Mouse (Mus musculus): ENCODE measurements around the gene Lemd2.

The Lemd2 gene

DNA sequence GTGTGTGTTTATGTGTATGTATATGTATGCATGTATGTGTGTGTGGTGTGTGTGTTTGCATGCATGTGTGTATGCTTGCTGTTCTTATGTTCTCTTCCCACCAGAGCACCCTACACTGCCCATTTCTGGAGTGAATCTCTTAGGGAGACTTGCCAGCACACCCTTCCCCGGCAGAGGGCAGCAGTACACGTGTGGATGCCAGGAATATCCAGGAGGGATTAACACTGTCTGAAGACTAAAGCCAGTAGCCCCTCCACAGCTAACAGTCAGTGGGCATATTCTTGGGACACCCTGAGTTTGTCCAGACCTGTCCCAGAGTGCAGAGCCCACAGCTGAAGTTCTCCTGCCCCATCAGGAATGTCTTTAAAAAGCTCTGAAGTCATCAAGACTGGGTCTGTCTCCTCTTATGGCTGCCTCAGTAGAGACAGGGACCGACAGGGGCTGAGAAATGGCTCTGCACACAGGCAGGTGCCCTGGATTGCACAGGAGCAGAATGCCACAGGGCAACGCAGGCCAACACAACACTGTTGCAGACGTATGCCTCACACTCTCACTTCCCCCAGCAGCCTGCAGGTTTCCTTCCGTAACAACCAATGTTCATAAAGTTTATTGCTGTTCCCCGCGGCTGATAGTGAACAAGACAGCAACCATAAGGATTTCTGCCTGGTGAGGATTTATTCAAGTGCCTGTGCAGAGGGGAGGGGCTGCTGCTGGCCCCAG is 39.1 kb downstream of the Lemd2 start:
- TF ChIP-seq GATA4 (IDR thresholded peaks at IDR 0.05; ENCODE audit: insufficient replicate concordance, low read length), result no peak

DNA sequence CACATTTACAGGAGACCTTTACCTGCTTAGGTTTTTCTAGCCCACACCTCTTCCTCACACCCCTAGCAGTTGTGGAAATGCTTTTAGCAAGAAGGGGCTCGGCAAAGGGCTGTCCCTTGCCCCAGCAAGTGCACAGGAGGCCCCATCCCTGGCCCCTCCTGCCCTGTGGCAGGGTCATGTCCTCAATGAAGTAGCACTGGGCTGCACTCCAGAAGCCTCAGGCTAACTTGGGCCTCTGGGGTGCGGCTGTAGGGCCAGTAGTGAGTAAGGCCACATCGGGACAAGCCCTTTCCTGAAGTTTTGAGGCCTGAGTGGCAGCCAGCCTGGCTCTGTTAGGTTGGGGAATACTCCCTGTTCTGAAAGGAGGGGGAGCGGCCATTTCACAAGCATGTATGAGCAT is 43.4 kb downstream of the Lemd2 start:
- no peak for TF ChIP-seq GATA4 (IDR thresholded peaks at IDR 0.05; ENCODE audit: insufficient replicate concordance, low read length)

DNA sequence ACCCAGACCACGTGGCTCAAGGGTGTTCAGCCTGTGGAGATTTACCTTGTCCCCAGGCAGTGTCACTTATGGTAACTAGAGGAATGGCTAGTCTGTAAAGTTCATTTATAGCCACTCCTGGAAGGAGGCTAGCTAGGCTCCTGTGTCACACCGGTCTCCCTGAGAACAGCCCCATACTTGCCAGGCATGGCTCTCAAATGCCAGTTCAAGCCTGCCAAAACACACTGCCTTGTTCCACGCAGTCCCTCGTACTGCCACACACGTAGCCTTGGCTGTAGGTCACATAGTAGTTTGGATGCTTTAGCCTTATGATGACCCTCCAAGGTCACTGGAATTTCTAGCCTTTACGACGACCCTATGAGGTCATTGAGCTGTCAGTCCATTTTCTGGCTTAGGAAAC is 45.1 kb downstream of the Lemd2 start:
- TF ChIP-seq GATA4 (IDR thresholded peaks at IDR 0.05; ENCODE audit: insufficient replicate concordance, low read length), result no peak

DNA sequence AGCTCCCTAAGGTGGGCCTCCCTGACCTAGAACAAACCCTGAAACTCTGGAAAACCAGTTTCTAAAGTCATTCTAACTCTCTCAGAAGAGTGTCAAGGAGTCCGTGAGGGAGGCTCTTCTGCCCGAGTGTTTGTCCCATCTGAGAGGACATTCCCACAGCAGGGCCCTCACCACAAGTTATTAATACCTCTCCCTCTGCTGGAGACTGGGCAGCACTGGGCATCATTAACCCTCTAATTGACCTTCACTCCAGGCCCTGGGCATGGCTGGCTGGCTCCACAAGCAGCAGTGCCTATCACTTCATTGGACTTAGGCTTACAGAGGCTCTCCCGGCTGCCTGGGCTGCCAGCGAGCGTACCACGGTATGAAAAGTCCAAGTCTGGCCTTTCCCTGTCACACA is 45.8 kb downstream of the Lemd2 start:
- TF ChIP-seq GATA4 (IDR thresholded peaks at IDR 0.05; ENCODE audit: insufficient replicate concordance, low read length), result no peak

DNA sequence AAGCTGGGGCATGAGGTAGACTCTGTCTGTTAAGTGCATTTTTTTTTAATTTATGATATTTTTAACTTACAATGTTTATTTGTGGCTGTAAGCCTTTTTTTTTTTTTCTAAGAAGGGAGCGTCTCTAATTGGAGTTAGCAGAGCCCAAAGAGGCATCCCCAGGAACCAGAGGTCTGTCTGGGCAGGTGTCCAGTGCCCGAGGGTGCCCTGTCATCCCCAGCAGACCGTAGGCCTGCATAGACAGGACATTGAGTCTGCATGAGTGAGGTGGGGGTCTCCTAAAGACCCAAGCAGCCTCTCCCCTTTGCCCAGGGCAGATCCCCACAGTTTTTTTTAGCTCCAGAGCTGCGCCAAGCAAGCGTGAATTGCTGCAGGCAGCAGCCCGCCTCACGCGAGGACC is 48.5 kb downstream of the Lemd2 start:
- no peak for TF ChIP-seq GATA4 (IDR thresholded peaks at IDR 0.05; ENCODE audit: insufficient replicate concordance, low read length)

DNA sequence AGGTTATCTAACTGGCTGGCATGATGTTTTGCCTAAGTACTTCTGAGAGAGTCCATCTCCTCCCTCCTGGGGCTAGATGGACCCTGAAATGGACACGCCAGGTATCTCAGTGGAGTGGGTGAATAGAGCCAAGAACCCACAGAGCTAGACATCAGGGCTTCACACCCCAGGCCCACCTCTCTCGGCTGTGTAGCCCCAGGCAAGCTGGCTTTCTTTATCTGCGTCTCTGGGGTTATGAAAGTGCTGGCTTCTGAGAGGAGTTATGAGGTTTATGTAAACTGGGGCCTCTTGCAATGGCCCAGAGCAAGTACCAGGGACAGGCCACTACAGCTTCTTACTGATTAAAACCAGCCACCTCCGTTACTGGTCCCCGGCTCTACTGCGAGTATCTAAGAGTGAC is 49.4 kb downstream of the Lemd2 start:
- TF ChIP-seq GATA4 (IDR thresholded peaks at IDR 0.05; ENCODE audit: insufficient replicate concordance, low read length), result no peak

DNA sequence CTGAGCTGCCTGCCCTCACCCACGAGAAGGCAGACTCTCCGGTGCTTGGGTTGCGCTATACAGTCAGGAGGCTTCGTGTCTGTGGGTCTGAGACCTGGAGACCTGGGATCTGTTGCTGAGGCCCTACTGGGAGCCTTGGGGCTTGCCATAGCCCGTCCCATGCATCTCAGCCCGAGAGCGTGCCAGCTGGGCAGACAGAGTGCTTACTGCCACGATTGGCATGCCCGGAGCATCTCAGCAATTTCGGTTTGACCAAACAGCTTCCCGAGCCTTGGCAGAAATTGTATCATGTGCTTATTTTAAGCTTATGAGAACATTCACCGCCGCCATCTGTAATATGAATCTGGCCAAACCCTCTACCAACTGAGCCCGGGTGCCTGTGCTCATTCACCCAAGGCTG is 50.0 kb downstream of the Lemd2 start:
- TF ChIP-seq GATA4 (IDR thresholded peaks at IDR 0.05; ENCODE audit: insufficient replicate concordance, low read length), result no peak

DNA sequence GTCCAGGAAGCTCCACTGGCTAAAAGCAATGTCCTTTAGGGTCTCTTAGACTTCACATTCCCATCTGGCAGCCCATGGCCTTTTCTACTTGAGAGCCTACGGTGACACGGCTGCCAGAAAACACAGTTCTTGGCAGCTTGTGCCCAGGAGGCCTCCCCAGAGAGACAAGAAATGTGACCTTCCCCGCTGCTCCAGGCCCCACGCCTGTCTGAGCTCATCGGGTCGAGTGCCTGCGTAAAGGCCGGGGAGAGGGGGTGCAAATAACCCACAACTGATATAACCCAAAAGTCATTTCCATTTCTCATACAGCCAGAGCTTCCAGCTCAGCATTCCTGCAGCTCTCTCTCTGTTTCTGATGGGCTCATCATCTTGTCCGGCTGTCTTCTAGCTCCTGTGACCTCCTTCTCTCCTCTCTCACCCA is 50.5 kb downstream of the Lemd2 start:
- TF ChIP-seq GATA4 (IDR thresholded peaks at IDR 0.05; ENCODE audit: insufficient replicate concordance, low read length), result no peak

DNA sequence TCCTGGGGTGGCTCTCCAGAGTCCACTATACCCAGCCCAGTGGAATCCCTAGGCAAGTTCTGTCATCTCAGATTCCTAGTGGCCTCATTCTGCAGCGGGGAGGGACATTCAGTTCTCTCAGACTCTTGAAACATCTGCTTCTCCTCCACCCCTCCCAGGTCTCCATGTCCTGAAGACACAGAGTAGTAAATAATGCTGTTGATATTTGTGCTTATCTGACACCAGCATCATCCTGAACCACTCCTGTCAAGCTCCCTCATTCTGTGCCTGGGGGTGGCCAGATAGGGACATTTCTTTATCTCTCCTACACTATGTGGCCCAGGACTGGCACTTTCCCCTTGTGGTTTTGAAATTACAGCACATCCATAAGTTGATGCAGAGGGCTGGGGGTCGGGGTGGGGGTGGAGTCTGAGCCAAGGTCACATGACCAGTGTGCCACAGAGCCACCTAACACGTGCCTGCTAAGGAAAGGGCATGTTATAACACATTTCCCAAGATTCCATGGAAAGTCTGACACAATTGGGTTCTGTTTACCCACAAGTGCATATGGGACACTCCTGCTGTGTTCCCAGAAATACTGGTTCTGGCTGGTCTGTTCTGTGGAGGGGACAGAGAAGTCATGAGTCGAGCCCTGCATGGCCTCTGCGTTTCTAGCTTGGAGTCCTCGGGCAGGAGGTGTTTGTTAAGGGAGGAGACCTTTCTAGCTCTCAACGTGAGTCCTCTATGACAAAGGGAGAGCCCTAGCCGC is 51.1 kb downstream of the Lemd2 start:
- TF ChIP-seq GATA4 (IDR thresholded peaks at IDR 0.05; ENCODE audit: insufficient replicate concordance, low read length), result no peak

DNA sequence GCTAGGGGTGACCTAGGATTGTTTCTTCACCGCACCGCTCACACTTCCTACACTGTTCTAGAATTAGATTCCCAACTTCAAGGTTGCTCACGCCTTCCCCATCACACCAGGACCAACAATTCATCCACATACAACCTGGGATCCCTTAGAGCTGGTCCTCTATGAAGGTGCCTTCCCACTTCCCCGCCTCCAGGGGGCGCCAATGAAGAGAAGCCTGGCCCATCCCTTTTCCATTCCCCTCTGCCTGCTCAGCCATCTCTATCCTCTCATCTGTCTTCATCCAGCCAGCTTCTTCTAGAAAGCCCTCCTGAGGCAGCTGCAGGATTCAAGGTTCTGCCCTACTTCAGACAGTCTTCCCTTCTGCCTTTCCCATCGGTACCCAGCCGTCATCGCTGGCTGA is 52.9 kb downstream of the Lemd2 start:
- no peak for TF ChIP-seq GATA4 (IDR thresholded peaks at IDR 0.05; ENCODE audit: insufficient replicate concordance, low read length)

DNA sequence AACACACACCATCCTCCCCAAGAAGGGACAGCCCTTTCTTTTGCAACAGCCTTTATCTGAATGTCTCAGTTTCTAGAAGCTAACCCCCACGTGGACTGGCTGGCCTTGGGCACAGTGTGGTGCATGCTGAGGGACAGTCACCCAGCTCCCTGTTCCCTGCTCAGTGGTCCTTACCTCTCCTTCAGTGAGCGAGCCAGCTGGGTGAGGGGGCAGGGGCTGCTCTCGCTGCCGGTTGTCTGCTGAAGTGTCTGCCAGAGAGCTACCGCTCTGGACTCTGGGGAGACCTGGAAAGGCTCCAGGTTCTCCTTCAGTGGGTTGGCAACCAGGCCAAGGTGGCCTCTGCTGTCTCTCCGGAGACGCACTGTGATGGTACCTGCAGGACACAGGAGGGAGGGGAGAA is 53.4 kb downstream of the Lemd2 start:
- no peak for TF ChIP-seq GATA4 (IDR thresholded peaks at IDR 0.05; ENCODE audit: insufficient replicate concordance, low read length)

DNA sequence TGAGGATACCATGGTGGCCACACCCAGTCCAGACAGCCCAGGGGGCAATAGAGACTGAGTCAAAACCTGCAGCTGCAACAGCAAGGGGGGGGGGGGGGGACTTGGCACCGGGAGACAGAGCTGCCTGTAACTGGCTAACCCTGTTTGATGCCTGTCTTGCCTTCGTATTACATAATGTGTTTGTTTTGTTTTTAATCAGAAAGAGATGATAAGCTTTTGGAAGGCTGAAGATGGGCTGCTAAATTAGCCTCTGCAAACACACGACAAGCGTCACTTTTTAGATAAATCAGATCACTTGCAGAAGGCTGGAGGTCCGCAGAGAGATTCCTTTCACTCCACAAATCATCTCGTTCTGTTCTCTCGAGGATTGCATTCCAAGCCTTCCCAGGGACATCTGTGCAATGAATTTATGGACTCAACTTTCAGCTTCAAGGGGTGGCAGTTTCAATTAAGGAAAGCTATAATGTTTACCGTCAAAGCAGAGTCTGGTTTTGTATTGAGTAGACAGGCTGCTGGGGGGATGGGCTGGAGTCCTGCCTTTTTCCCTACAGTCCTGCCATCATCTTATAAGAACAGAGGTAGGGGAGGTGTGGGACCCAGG is 57.8 kb downstream of the Lemd2 start:
- no peak for TF ChIP-seq GATA4 (IDR thresholded peaks at IDR 0.05; ENCODE audit: insufficient replicate concordance, low read length)

DNA sequence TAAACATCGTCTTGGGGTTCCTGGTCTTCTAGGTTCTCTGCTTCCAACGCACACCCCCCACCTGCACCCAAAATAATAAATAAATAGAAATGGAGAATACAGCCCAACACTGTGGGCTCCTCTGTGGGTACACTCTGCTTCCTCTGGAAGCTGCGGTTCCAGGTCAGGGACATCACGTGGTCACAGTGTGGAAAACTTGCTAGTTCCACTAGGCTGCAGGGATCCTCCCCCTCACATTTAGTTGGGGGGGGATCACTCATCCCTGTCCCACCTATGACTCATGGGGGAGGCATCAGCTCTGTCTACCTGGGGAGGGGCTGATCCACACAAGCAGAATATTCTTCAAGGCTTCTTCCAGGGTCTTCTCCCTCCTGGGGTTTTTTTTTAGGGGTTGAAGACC is 60.1 kb downstream of the Lemd2 start:
- TF ChIP-seq GATA4 (IDR thresholded peaks at IDR 0.05; ENCODE audit: insufficient replicate concordance, low read length), result no peak

DNA sequence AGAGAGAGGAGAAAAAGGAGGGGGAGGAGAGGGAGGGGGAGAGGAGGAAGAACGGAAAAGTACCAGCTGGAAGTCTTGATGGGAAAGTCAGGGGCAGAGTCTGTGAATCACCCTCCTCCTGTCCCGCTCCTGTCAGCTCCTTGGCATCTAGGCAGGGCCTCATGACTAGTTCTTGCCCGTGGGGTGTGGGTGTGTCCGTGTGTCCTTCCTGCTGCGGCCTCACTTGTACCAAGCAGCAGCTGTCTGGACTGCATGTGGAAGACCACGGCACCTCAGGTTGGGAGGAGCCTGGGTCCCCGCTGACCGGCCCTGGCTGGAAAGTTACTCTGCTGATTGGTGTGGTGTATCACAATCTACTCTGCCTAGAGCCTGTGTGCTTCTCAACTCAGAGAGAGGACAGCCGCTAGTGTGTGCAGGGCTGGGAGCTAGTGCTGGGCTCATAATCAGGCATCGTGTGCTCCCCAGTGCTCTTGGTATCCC is 62.3 kb downstream of the Lemd2 start:
- no peak for TF ChIP-seq GATA4 (IDR thresholded peaks at IDR 0.05; ENCODE audit: insufficient replicate concordance, low read length)

DNA sequence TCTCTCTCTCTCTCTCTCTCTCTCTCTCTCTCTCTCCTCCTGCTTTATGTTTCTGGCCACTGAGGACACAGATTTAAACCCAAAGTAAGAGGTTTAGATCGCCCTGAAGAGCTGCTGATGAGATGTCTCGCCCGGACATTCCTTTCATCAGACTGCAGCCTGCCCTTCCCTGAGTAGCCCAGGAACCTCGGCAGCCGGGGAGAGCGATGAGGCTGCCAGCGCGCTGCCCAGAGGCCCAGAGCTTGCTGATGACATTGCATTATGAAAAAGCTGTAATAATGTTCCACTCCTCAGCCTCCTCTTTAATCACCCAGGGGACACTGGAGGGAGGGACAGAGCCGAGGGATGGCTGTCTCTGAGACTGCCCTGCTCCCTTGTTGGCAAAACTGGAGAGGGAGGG is 64.0 kb downstream of the Lemd2 start:
- no peak for TF ChIP-seq GATA4 (IDR thresholded peaks at IDR 0.05; ENCODE audit: insufficient replicate concordance, low read length)

Measured in liver, adult (tissue).